Mouse (Mus musculus) midbrain, embryonic 13.5 days (tissue): ENCODE measurements at regions not wholly inside any gene's neighbourhood (a gene's known extent, or its start where the extent isn't known, plus 50 kb on each side); places are given as distances from the start of the nearest gene placed in this dataset.

Experiments used
- ATAC-seq: fragments of 200-750 bp; cut with Nextera tagmentation; 2 replicates; pipeline ENCODE4 v1.8.0; 2017; ENCODE audit warnings: mild to moderate bottlenecking, moderate TSS enrichment, moderate library complexity
- H3K27ac ChIP-seq: fragments of 300-500 bp; sonication (generic); 2 replicates; pipeline ENCODE4 v1.5.1; 2015; ENCODE audit warnings: inconsistent platforms, mild to moderate bottlenecking, moderate library complexity
- H3K27me3 ChIP-seq: fragments of 300-500 bp; sonication (generic); 2 replicates; pipeline ENCODE4 v1.6.1; 2015; ENCODE audit warnings: mild to moderate bottlenecking, inconsistent platforms
- H3K36me3 ChIP-seq: fragments of 300-500 bp; sonication (generic); 2 replicates; pipeline ENCODE4 v1.6.1; 2015; ENCODE audit warnings: mild to moderate bottlenecking, inconsistent platforms
- H3K4me1 ChIP-seq: fragments of 300-500 bp; sonication (generic); replicated peaks from 2 replicates; pipeline ENCODE4 v1.6.1; 2015; ENCODE audit warnings: inconsistent platforms
- H3K4me2 ChIP-seq: fragments of 300-500 bp; sonication (generic); replicated peaks from 2 replicates; pipeline ENCODE4 v1.6.1; 2015; ENCODE audit warnings: moderate library complexity, mild to moderate bottlenecking, inconsistent platforms
- H3K4me3 ChIP-seq: fragments of 300-500 bp; sonication (generic); replicated peaks from 2 replicates; pipeline ENCODE4 v1.5.1; 2015; ENCODE audit warnings: mild to moderate bottlenecking, inconsistent platforms
- H3K9ac ChIP-seq: fragments of 300-500 bp; sonication (generic); replicated peaks from 2 replicates; pipeline ENCODE4 v1.6.1; 2015; ENCODE audit warnings: mild to moderate bottlenecking, inconsistent platforms
- H3K9me3 ChIP-seq: fragments of 300-500 bp; sonication (generic); 2 replicates; pipeline ENCODE4 v1.6.1; 2016; ENCODE audit warnings: mild to moderate bottlenecking, inconsistent platforms
- WGBS: fragments of 180-500 bp; shearing (Covaris S2); methylation state at CpG from one replicate; pipeline ENCODE4 v1.1.7; 2015; 5-methylcytosine and 5-hydroxymethylcytosine counted together

DNA sequence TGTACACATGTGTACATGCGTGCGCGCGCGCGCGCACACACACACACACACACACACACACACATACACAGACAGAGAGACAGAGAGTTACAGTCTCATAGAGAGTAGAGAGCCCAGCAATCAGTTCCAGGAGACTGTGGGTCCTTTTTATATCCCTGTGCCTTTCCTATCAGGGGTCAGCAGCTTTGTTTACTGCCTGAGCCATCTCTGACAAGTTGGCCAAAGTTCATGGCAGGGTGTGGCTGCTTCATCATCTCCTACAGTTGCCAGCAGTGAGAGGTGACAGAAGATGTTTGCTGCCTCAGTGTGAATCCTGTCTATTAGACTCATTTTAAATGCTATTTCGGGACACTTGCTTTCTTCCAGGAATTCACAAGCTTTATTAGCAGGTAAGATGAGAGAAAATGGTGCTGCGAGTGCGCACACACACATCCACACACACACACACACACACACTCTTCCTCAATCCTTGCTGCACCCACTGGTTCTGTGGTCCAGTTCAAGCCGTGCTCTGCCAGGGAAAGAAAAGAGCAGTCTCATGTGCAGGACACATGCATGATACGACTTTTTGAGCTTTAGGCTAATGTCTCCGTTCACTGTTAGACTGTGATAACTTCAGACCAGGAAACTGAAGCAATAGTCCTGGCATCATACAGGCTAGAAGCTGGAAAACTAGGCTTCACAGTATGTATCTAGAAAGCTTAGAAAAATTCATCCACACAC lies 234.9 kb upstream of the Map3k1 start:
- 95% methylated on average over 13 of the region's 13 CpGs for WGBS
- no peak for ATAC-seq
- Histone ChIP-seq H3K36me3 (no peaks in the 10 kb centered on the region), H3K9ac (no peak overlapping the region), H3K27ac (no peak overlapping the region), H3K4me3 (no peak overlapping the region), H3K4me2 (no peak overlapping the region), H3K27me3 (no peaks in the 10 kb centered on the region), H3K4me1 (no peaks in the 10 kb centered on the region), H3K9me3 (no peaks in the 10 kb centered on the region)

DNA sequence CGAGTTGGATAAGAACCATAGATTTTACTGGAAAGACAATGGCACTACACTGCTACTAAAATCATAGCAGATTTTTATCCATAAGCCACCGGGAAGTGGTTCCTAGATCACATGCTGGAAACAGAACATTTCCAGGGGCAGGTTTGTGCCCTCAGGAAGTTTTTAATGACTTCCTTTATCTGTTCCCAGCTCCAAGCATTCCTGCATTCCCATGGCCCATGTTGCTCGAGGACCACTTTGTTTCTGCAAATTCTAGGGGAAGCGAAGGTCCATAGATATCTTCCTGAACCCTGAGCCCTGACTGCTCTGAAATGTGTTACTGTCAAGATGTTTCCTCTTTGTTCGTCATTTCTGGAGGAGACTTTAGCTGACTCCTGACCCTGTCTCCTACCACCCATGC lies 235.6 kb upstream of the Map3k1 start:
- Histone ChIP-seq H3K4me3 (no peak overlapping the region), H3K9ac (no peak overlapping the region), H3K4me2 (no peak overlapping the region), H3K27ac (no peak overlapping the region), H3K4me1 (no peaks in the 10 kb centered on the region), H3K36me3 (no peaks in the 10 kb centered on the region), H3K27me3 (no peaks in the 10 kb centered on the region), H3K9me3 (no peaks in the 10 kb centered on the region)
- ATAC-seq, result no peak
- WGBS, result 90% methylated on average over 5 of the region's 5 CpGs

- H3K36me3 ChIP-seq, result no peaks in the 10 kb centered on the region
Measured at GRCm38 (mm10) chr13:112046247-112047211, 237.7 kb upstream of the Map3k1 start.

GRCm38 (mm10) chr13:112047408-112047807 lies 238.6 kb upstream of the Map3k1 start:
- Histone ChIP-seq H3K36me3 (no peaks in the 10 kb centered on the region), H3K4me1 (no peaks in the 10 kb centered on the region), H3K27ac (no peak overlapping the region), H3K27me3 (no peaks in the 10 kb centered on the region), H3K9ac (no peak overlapping the region), H3K4me3 (no peak overlapping the region), H3K9me3 (no peaks in the 10 kb centered on the region), H3K4me2 (no peak overlapping the region)
- WGBS, result 65% methylated on average over 3 of the region's 3 CpGs
- no peak for ATAC-seq

More at GRCm38 (mm10) chr13:112046247-112047211, 237.7 kb upstream of the Map3k1 start:
- Histone ChIP-seq H3K9me3 (no peaks in the 10 kb centered on the region), H3K4me2 (no peak overlapping the region), H3K9ac (no peak overlapping the region), H3K4me3 (no peak overlapping the region), H3K27me3 (no peaks in the 10 kb centered on the region), H3K4me1 (no peaks in the 10 kb centered on the region), H3K27ac (no peak overlapping the region)
- 92% methylated on average over 15 of the region's 15 CpGs for WGBS
- no peak for ATAC-seq

DNA sequence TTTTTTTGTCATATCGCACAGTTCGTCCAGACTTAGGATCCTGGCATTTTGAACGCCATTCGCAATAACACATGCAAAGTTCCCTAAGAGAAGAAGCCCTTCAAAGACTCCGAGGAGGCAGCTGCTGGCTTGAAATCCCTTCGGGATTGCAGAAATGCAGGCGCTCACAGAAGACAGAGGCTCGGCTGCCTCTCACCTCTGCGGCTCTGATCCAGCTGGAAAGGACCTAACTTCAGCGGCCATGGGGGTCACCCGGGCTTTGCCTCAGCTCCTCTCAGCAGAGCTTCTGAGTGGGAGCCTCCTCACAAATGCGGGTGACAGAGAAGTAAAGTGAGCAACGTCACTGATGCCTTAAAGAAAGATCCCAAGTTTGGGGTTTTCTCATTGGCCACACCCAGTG lies 239.1 kb upstream of the Map3k1 start:
- ATAC-seq, result no peak
- WGBS, result 76% methylated on average over 13 of the region's 13 CpGs
- H3K27me3 ChIP-seq, result no peaks in the 10 kb centered on the region
- no peak overlapping the region for H3K27ac ChIP-seq
- H3K4me2 ChIP-seq, result no peak overlapping the region
- H3K4me1 ChIP-seq, result no peaks in the 10 kb centered on the region
- H3K9me3 ChIP-seq, result no peaks in the 10 kb centered on the region
- H3K36me3 ChIP-seq, result no peaks in the 10 kb centered on the region
- no peak overlapping the region for H3K4me3 ChIP-seq
- no peak overlapping the region for H3K9ac ChIP-seq

- WGBS, result 88% methylated on average over 6 of the region's 6 CpGs
- Histone ChIP-seq H3K9ac (no peak overlapping the region), H3K27me3 (no peaks in the 10 kb centered on the region), H3K4me3 (no peak overlapping the region), H3K4me1 (no peaks in the 10 kb centered on the region), H3K27ac (no peak overlapping the region), H3K4me2 (no peak overlapping the region), H3K36me3 (no peaks in the 10 kb centered on the region), H3K9me3 (no peaks in the 10 kb centered on the region)
- no peak for ATAC-seq
Measured at GRCm38 (mm10) chr13:112048327-112048726, 239.5 kb upstream of the Map3k1 start.

- no peaks in the 10 kb centered on the region for H3K36me3 ChIP-seq
- ATAC-seq, result no peak
- 92% methylated on average over 11 of the region's 11 CpGs for WGBS
Measured at GRCm38 (mm10) chr13:112050892-112051291, 237.4 kb upstream of the Ankrd55 start.

DNA sequence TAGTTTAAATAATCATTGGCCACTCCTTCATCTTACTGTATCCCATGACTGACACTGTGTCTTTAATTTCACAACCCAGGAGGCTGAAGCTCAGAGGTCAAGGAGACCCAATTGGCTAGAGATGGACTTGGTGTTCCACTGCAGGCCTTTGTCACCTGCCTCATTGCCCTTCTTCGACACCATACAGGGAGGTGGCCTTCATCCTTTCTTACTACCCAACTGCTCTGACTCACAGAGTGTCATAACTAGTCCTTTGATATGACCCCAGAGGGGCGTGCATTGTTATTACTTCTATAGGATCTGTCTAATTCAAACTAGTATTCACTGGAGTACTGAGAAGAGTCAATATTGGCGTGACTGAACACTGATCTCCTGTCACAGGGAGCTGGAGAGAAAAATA lies 236.2 kb upstream of the Ankrd55 start:
- Histone ChIP-seq H3K27ac (no peak overlapping the region), H3K27me3 (no peaks in the 10 kb centered on the region), H3K9me3 (no peaks in the 10 kb centered on the region), H3K36me3 (no peaks in the 10 kb centered on the region), H3K9ac (no peak overlapping the region), H3K4me1 (no peaks in the 10 kb centered on the region), H3K4me3 (no peak overlapping the region), H3K4me2 (no peak overlapping the region)
- WGBS, result 80% methylated on average over 3 of the region's 3 CpGs
- ATAC-seq, result no peak

More at GRCm38 (mm10) chr13:112050892-112051291, 237.4 kb upstream of the Ankrd55 start:
- Histone ChIP-seq H3K9ac (no peak overlapping the region), H3K4me2 (no peak overlapping the region), H3K4me1 (no peaks in the 10 kb centered on the region), H3K27me3 (no peaks in the 10 kb centered on the region), H3K27ac (no peak overlapping the region), H3K9me3 (no peaks in the 10 kb centered on the region), H3K4me3 (no peak overlapping the region)

DNA sequence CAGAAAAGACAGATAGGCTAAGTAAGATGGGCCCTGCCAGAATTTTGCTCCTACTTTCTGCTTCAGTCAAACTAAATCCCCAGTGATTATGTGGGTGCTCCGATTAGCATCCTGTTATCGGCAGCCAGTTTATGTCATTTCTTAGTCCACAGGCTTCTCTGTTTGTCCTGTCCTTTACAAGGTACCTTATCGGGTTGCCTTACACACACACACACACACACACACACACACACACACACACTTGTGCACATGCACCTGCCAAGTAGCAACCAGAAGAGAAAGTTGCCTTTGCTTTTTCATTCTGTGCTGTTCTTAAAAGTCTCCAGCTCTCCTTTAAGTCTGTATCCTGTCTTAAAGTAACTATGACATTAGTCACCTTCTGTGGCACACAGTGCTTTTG lies 235.8 kb upstream of the Ankrd55 start:
- H3K4me3 ChIP-seq, result no peak overlapping the region
- no peaks in the 10 kb centered on the region for H3K9me3 ChIP-seq
- no peaks in the 10 kb centered on the region for H3K36me3 ChIP-seq
- no peak overlapping the region for H3K4me2 ChIP-seq
- no peaks in the 10 kb centered on the region for H3K27me3 ChIP-seq
- H3K9ac ChIP-seq, result no peak overlapping the region
- WGBS, result 93% methylated on average over 3 of the region's 3 CpGs
- ATAC-seq, result no peak
- no peaks in the 10 kb centered on the region for H3K4me1 ChIP-seq
- no peak overlapping the region for H3K27ac ChIP-seq

DNA sequence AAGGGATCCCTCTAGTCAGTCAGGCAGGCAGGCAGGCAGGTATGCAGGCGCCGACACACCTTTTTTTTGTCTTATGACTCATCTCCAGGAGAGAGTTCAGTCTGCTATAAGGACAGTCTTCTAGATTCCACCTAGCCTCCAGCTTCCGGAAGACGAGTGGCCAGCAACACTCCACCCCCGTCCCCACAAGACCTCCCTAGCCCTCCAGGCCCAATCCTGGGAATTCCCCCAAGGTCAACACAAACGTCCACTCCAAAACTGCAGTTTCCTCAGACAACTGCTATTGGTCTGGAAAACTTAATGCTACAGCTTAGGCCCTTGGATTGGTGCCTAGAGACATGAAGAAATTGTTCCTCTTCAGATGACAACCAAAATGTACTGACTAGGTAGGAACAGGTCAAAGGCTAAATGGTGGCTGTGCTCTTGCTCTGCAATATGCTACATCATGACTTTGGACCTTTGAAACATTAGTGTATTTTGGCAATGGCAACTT lies 233.3 kb upstream of the Ankrd55 start:
- H3K27me3 ChIP-seq, result no peaks in the 10 kb centered on the region
- H3K4me3 ChIP-seq, result no peak overlapping the region
- no peaks in the 10 kb centered on the region for H3K36me3 ChIP-seq
- no peaks in the 10 kb centered on the region for H3K9me3 ChIP-seq
- no peak overlapping the region for H3K4me2 ChIP-seq
- ATAC-seq, result no peak
- H3K4me1 ChIP-seq, result no peaks in the 10 kb centered on the region
- 87% methylated on average over 6 of the region's 6 CpGs for WGBS
- no peak overlapping the region for H3K9ac ChIP-seq
- H3K27ac ChIP-seq, result no peak overlapping the region

DNA sequence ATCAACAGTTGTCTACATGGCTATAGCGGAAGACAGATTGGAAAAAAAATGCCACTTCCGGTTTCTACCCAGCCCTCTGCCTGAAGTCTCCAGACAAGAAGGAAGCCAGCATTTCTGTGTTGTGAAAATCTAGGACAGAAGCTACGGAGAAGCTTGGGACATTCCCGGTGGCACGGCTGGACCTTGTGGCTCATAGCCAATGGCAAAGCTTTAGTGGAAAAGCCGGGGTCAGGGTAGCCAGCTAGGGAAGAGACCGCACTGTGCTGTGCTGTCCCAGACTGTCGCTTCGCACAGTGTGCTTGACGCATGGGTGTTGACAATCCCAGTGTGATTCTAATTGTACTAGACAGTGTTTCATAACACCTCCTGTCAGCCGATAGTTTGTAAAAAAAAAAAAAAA lies 230.0 kb upstream of the Ankrd55 start:
- WGBS, result 92% methylated on average over 11 of the region's 11 CpGs
- H3K27ac ChIP-seq, result no peak overlapping the region
- H3K9ac ChIP-seq, result no peak overlapping the region
- no peaks in the 10 kb centered on the region for H3K27me3 ChIP-seq
- H3K4me1 ChIP-seq, result no peaks in the 10 kb centered on the region
- H3K36me3 ChIP-seq, result no peaks in the 10 kb centered on the region
- no peaks in the 10 kb centered on the region for H3K9me3 ChIP-seq
- H3K4me3 ChIP-seq, result no peak overlapping the region
- H3K4me2 ChIP-seq, result no peak overlapping the region
- ATAC-seq, result no peak

- H3K4me1 ChIP-seq, result no peaks in the 10 kb centered on the region
- no peak for ATAC-seq
- no peak overlapping the region for H3K27ac ChIP-seq
- no peak overlapping the region for H3K4me2 ChIP-seq
- no peaks in the 10 kb centered on the region for H3K27me3 ChIP-seq
- no peaks in the 10 kb centered on the region for H3K9me3 ChIP-seq
- 80% methylated on average over 6 of the region's 6 CpGs for WGBS
- no peak overlapping the region for H3K4me3 ChIP-seq
- no peaks in the 10 kb centered on the region for H3K36me3 ChIP-seq
- H3K9ac ChIP-seq, result no peak overlapping the region
Measured at GRCm38 (mm10) chr13:112058771-112059170, 229.5 kb upstream of the Ankrd55 start.
